Mouse (Mus musculus) midbrain, embryonic 13.5 days (tissue): ENCODE results near the gene Fam120a. TPM values are rescaled to one million over a fixed set of nuclear protein-coding genes. Genes with fewer than 3 reads are reported as not detected.

Experiments
- ATAC-seq: fragments of 200-750 bp; cut with Nextera tagmentation; 2 replicates; pipeline ENCODE4 v1.8.0; 2017; ENCODE audit warnings: mild to moderate bottlenecking, moderate TSS enrichment, moderate library complexity
- H3K27ac ChIP-seq: fragments of 300-500 bp; sonication (generic); 2 replicates; pipeline ENCODE4 v1.5.1; 2015; ENCODE audit warnings: inconsistent platforms, mild to moderate bottlenecking, moderate library complexity
- H3K27me3 ChIP-seq: fragments of 300-500 bp; sonication (generic); 2 replicates; pipeline ENCODE4 v1.6.1; 2015; ENCODE audit warnings: mild to moderate bottlenecking, inconsistent platforms
- H3K36me3 ChIP-seq: fragments of 300-500 bp; sonication (generic); 2 replicates; pipeline ENCODE4 v1.6.1; 2015; ENCODE audit warnings: mild to moderate bottlenecking, inconsistent platforms
- H3K4me1 ChIP-seq: fragments of 300-500 bp; sonication (generic); replicated peaks from 2 replicates; pipeline ENCODE4 v1.6.1; 2015; ENCODE audit warnings: inconsistent platforms
- H3K4me2 ChIP-seq: fragments of 300-500 bp; sonication (generic); replicated peaks from 2 replicates; pipeline ENCODE4 v1.6.1; 2015; ENCODE audit warnings: moderate library complexity, mild to moderate bottlenecking, inconsistent platforms
- H3K4me3 ChIP-seq: fragments of 300-500 bp; sonication (generic); replicated peaks from 2 replicates; pipeline ENCODE4 v1.5.1; 2015; ENCODE audit warnings: mild to moderate bottlenecking, inconsistent platforms
- H3K9ac ChIP-seq: fragments of 300-500 bp; sonication (generic); replicated peaks from 2 replicates; pipeline ENCODE4 v1.6.1; 2015; ENCODE audit warnings: mild to moderate bottlenecking, inconsistent platforms
- H3K9me3 ChIP-seq: fragments of 300-500 bp; sonication (generic); 2 replicates; pipeline ENCODE4 v1.6.1; 2016; ENCODE audit warnings: mild to moderate bottlenecking, inconsistent platforms
- WGBS: fragments of 180-500 bp; shearing (Covaris S2); methylation state at CpG from one replicate; pipeline ENCODE4 v1.1.7; 2015; 5-methylcytosine and 5-hydroxymethylcytosine counted together
- polyA plus RNA-seq: library from polyadenylated mRNA; unstranded; fragments of >200 nt; fragmentation: Nextera tagmentation; extraction: Ambion mirVana; gene quantifications from 2 replicates; pipeline ENCODE4 v1.2.1, GENCODE M21; 2015

The Fam120a gene
- polyA plus RNA-seq, 1 experiment from 2014 or later: 12.2 TPM

- ATAC-seq: no peak
- Histone ChIP-seq H3K4me1 (peaks cover 44% of the 10 kb centered on the region), H3K9me3 (no peaks in the 10 kb centered on the region), H3K9ac (peak overlapping the region; percentile 97), H3K36me3 (no peaks in the 10 kb centered on the region), H3K27ac (no peak overlapping the region), H3K4me3 (peak overlapping the region; percentile 85), H3K4me2 (peak overlapping the region; percentile 99), H3K27me3 (no peaks in the 10 kb centered on the region)
- 86% methylated on average over 4 of the region's 4 CpGs for WGBS
Observed at GRCm38 (mm10) chr13:48964850-48965249, 3.0 kb downstream of the Fam120a start.

GRCm38 (mm10) chr13:48963111-48963510 lies 4.7 kb downstream of the Fam120a start:
- H3K4me1 ChIP-seq: peaks cover 37% of the 10 kb centered on the region

GRCm38 (mm10) chr13:48962519-48962918 lies 5.3 kb downstream of the Fam120a start:
- H3K4me2 ChIP-seq: no peak overlapping the region
- H3K27ac ChIP-seq: no peak overlapping the region
- no peaks in the 10 kb centered on the region for H3K27me3 ChIP-seq
- H3K4me3 ChIP-seq: no peak overlapping the region
- no peaks in the 10 kb centered on the region for H3K9me3 ChIP-seq
- WGBS: 72% methylated on average over 3 of the region's 3 CpGs
- no peak overlapping the region for H3K9ac ChIP-seq
- no peaks in the 10 kb centered on the region for H3K36me3 ChIP-seq
- H3K4me1 ChIP-seq: peaks cover 37% of the 10 kb centered on the region
- no peak for ATAC-seq

More at GRCm38 (mm10) chr13:48963111-48963510, 4.7 kb downstream of the Fam120a start:
- H3K9me3 ChIP-seq: no peaks in the 10 kb centered on the region
- no peak overlapping the region for H3K4me2 ChIP-seq
- H3K36me3 ChIP-seq: no peaks in the 10 kb centered on the region
- H3K27me3 ChIP-seq: no peaks in the 10 kb centered on the region
- no peak for ATAC-seq
- no peak overlapping the region for H3K4me3 ChIP-seq
- no peak overlapping the region for H3K27ac ChIP-seq
- no peak overlapping the region for H3K9ac ChIP-seq
- 64% methylated on average over 1 of the region's 1 CpGs for WGBS

- H3K9me3 ChIP-seq: no peaks in the 10 kb centered on the region
- H3K27ac ChIP-seq: no peak overlapping the region
- H3K36me3 ChIP-seq: no peaks in the 10 kb centered on the region
- 72% methylated on average over 4 of the region's 4 CpGs for WGBS
- no peak overlapping the region for H3K9ac ChIP-seq
- H3K4me2 ChIP-seq: no peak overlapping the region
- H3K27me3 ChIP-seq: no peaks in the 10 kb centered on the region
- no peak overlapping the region for H3K4me3 ChIP-seq
- peaks cover 13% of the 10 kb centered on the region for H3K4me1 ChIP-seq
- no peak for ATAC-seq
Observed at GRCm38 (mm10) chr13:48958608-48959007, 9.2 kb downstream of the Fam120a start.

GRCm38 (mm10) chr13:48954825-48955224 lies 13.0 kb downstream of the Fam120a start:
- Histone ChIP-seq H3K9ac (no peak overlapping the region), H3K36me3 (no peaks in the 10 kb centered on the region), H3K4me3 (no peak overlapping the region), H3K27ac (no peak overlapping the region), H3K9me3 (no peaks in the 10 kb centered on the region), H3K27me3 (no peaks in the 10 kb centered on the region), H3K4me1 (peaks cover 12% of the 10 kb centered on the region; the same call in 1 of the 2 replicates), H3K4me2 (no peak overlapping the region)
- ATAC-seq: no peak
- whole genome bisulfite sequencing: 94% methylated on average over 4 of the region's 4 CpGs

GRCm38 (mm10) chr13:48950600-48951241 lies 17.1 kb downstream of the Fam120a start:
- no peaks in the 10 kb centered on the region for H3K9me3 ChIP-seq
- no peaks in the 10 kb centered on the region for H3K27me3 ChIP-seq
- WGBS: 74% methylated on average over 5 of the region's 5 CpGs
- H3K27ac ChIP-seq: no peak overlapping the region
- no peak overlapping the region for H3K4me3 ChIP-seq
- peaks cover 23% of the 10 kb centered on the region for H3K36me3 ChIP-seq
- H3K4me1 ChIP-seq: 0 out of 2 replicates have a peak, but pooled peaks cover 2% of the 10 kb centered on the region
- no peak overlapping the region for H3K9ac ChIP-seq
- no peak overlapping the region for H3K4me2 ChIP-seq
- no peak for ATAC-seq

GRCm38 (mm10) chr13:48948951-48949350 lies 18.9 kb downstream of the Fam120a start:
- H3K4me1 ChIP-seq: 0 out of 2 replicates have a peak, but pooled peaks cover 2% of the 10 kb centered on the region
- ATAC-seq: no peak
- H3K36me3 ChIP-seq: peaks cover 32% of the 10 kb centered on the region
- H3K4me2 ChIP-seq: no peak overlapping the region
- no peak overlapping the region for H3K9ac ChIP-seq
- H3K27ac ChIP-seq: no peak overlapping the region
- H3K9me3 ChIP-seq: no peaks in the 10 kb centered on the region
- 86% methylated on average over 6 of the region's 6 CpGs for WGBS
- no peak overlapping the region for H3K4me3 ChIP-seq
- H3K27me3 ChIP-seq: no peaks in the 10 kb centered on the region

GRCm38 (mm10) chr13:48944571-48944970 lies 23.2 kb downstream of the Fam120a start:
- no peak for ATAC-seq
- H3K9me3 ChIP-seq: no peaks in the 10 kb centered on the region
- peaks cover 40% of the 10 kb centered on the region for H3K36me3 ChIP-seq
- no peak overlapping the region for H3K4me3 ChIP-seq
- H3K27ac ChIP-seq: no peak overlapping the region
- H3K4me1 ChIP-seq: no peaks in the 10 kb centered on the region
- no peak overlapping the region for H3K4me2 ChIP-seq
- H3K9ac ChIP-seq: no peak overlapping the region
- H3K27me3 ChIP-seq: no peaks in the 10 kb centered on the region
- WGBS: 85% methylated on average over 1 of the region's 1 CpGs

- Histone ChIP-seq H3K27ac (no peak overlapping the region), H3K4me2 (no peak overlapping the region), H3K36me3 (peaks cover 31% of the 10 kb centered on the region), H3K4me1 (no peaks in the 10 kb centered on the region), H3K27me3 (no peaks in the 10 kb centered on the region), H3K9me3 (no peaks in the 10 kb centered on the region), H3K4me3 (no peak overlapping the region), H3K9ac (no peak overlapping the region)
- no peak for ATAC-seq
- 96% methylated on average over 2 of the region's 2 CpGs for WGBS
Observed at GRCm38 (mm10) chr13:48942471-48942870, 25.3 kb downstream of the Fam120a start.

GRCm38 (mm10) chr13:48941773-48942172 lies 26.0 kb downstream of the Fam120a start:
- no peak for ATAC-seq
- no peak overlapping the region for H3K4me3 ChIP-seq
- WGBS: 65% methylated on average over 3 of the region's 3 CpGs

GRCm38 (mm10) chr13:48934597-48934996 lies 33.2 kb downstream of the Fam120a start:
- WGBS: 75% methylated on average over 6 of the region's 6 CpGs
- H3K27ac ChIP-seq: no peak overlapping the region

More at GRCm38 (mm10) chr13:48941773-48942172, 26.0 kb downstream of the Fam120a start:
- Histone ChIP-seq H3K9ac (no peak overlapping the region), H3K4me2 (no peak overlapping the region), H3K4me1 (no peaks in the 10 kb centered on the region), H3K9me3 (no peaks in the 10 kb centered on the region), H3K27me3 (no peaks in the 10 kb centered on the region), H3K27ac (no peak overlapping the region), H3K36me3 (peaks cover 27% of the 10 kb centered on the region)

GRCm38 (mm10) chr13:48932692-48933091 lies 35.1 kb downstream of the Fam120a start:
- Histone ChIP-seq H3K27ac (no peak overlapping the region), H3K9ac (no peak overlapping the region), H3K4me2 (no peak overlapping the region), H3K9me3 (no peaks in the 10 kb centered on the region), H3K27me3 (no peaks in the 10 kb centered on the region), H3K4me1 (no peaks in the 10 kb centered on the region; the same call in 1 of the 2 replicates), H3K36me3 (peaks cover 53% of the 10 kb centered on the region), H3K4me3 (no peak overlapping the region)
- 88% methylated on average over 3 of the region's 3 CpGs for WGBS
- no peak for ATAC-seq

More at GRCm38 (mm10) chr13:48934597-48934996, 33.2 kb downstream of the Fam120a start:
- Histone ChIP-seq H3K4me3 (no peak overlapping the region), H3K27me3 (no peaks in the 10 kb centered on the region), H3K9me3 (no peaks in the 10 kb centered on the region), H3K36me3 (peaks cover 43% of the 10 kb centered on the region), H3K4me2 (no peak overlapping the region), H3K4me1 (no peaks in the 10 kb centered on the region; the same call in 1 of the 2 replicates), H3K9ac (no peak overlapping the region)
- ATAC-seq: no peak

GRCm38 (mm10) chr13:48931687-48932086 lies 36.1 kb downstream of the Fam120a start:
- Histone ChIP-seq H3K4me1 (no peaks in the 10 kb centered on the region; the same call in 1 of the 2 replicates), H3K27ac (no peak overlapping the region), H3K36me3 (peaks cover 58% of the 10 kb centered on the region), H3K9me3 (no peaks in the 10 kb centered on the region), H3K4me3 (no peak overlapping the region), H3K27me3 (no peaks in the 10 kb centered on the region), H3K9ac (no peak overlapping the region), H3K4me2 (no peak overlapping the region)
- no peak for ATAC-seq
